Mouse (Mus musculus): ENCODE data around the gene Gjc1. TPM values are rescaled to one million over a fixed set of nuclear protein-coding genes. Genes with fewer than 3 reads are reported as not detected.

Gjc1 gene
- polyA plus RNA-seq, 1 experiment: not detected

GRCm38 (mm10) chr11:102763009-102763767 is 56.3 kb downstream of the Gjc1 start:
- TF ChIP-seq CTCF (IDR thresholded peaks at IDR 0.05; ENCODE audit: low read depth, low read length) (no peak), POLR2A (IDR thresholded peaks at IDR 0.05; ENCODE audit: borderline replicate concordance, low read depth, low read length) (no peak)
- H3K27ac ChIP-seq (ENCODE audit: insufficient read depth, low read depth, low read length): no peak overlapping the region
- no peak overlapping the region for H3K4me3 ChIP-seq (ENCODE audit: insufficient read depth, low read length)
- no peaks in the 10 kb centered on the region for H3K4me1 ChIP-seq (ENCODE audit: control insufficient read depth, insufficient read depth, low read length)

- Histone ChIP-seq H3K4me1 (ENCODE audit: control insufficient read depth, insufficient read depth, low read length) (no peaks in the 10 kb centered on the region), H3K4me3 (ENCODE audit: insufficient read depth, low read length) (no peak overlapping the region), H3K27ac (ENCODE audit: insufficient read depth, low read depth, low read length) (no peak overlapping the region)
- TF ChIP-seq POLR2A (IDR thresholded peaks at IDR 0.05; ENCODE audit: borderline replicate concordance, low read depth, low read length) (no peak), CTCF (IDR thresholded peaks at IDR 0.05; ENCODE audit: low read depth, low read length) (no peak)
Observed at GRCm38 (mm10) chr11:102762248-102762647, 57.3 kb downstream of the Gjc1 start.

GRCm38 (mm10) chr11:102761309-102762210 is 57.9 kb downstream of the Gjc1 start, which contains the start of gene Adam11:
Gene Adam11, plus strand, starts transcription at chr11:102761439.
- Histone ChIP-seq H3K4me1 (ENCODE audit: control insufficient read depth, insufficient read depth, low read length) (no peaks in the 10 kb centered on the region), H3K4me3 (ENCODE audit: insufficient read depth, low read length) (no peak within 1 kb of the TSS), H3K27ac (ENCODE audit: insufficient read depth, low read depth, low read length) (no peak within 1 kb of the TSS)
- TF ChIP-seq POLR2A (IDR thresholded peaks at IDR 0.05; ENCODE audit: borderline replicate concordance, low read depth, low read length) (no peak), CTCF (IDR thresholded peaks at IDR 0.05; ENCODE audit: low read depth, low read length) (no peak)

GRCm38 (mm10) chr11:102760805-102761308 is 58.6 kb downstream of the Gjc1 start:
- Histone ChIP-seq H3K27ac (ENCODE audit: insufficient read depth, low read depth, low read length) (no peak overlapping the region), H3K4me1 (ENCODE audit: control insufficient read depth, insufficient read depth, low read length) (no peaks in the 10 kb centered on the region), H3K4me3 (ENCODE audit: insufficient read depth, low read length) (no peak overlapping the region)
- TF ChIP-seq POLR2A (IDR thresholded peaks at IDR 0.05; ENCODE audit: borderline replicate concordance, low read depth, low read length) (no peak), CTCF (IDR thresholded peaks at IDR 0.05; ENCODE audit: low read depth, low read length) (no peak)

GRCm38 (mm10) chr11:102758977-102759376 is 60.5 kb downstream of the Gjc1 start:
- no peak overlapping the region for H3K27ac ChIP-seq (ENCODE audit: insufficient read depth, low read depth, low read length)
- no peak overlapping the region for H3K4me3 ChIP-seq (ENCODE audit: insufficient read depth, low read length)
- TF ChIP-seq CTCF (IDR thresholded peaks at IDR 0.05; ENCODE audit: low read depth, low read length): no peak
- no peak for TF ChIP-seq POLR2A (IDR thresholded peaks at IDR 0.05; ENCODE audit: borderline replicate concordance, low read depth, low read length)
- H3K4me1 ChIP-seq (ENCODE audit: control insufficient read depth, insufficient read depth, low read length): no peaks in the 10 kb centered on the region

GRCm38 (mm10) chr11:102755391-102755790 is 64.1 kb downstream of the Gjc1 start:
- TF ChIP-seq POLR2A (IDR thresholded peaks at IDR 0.05; ENCODE audit: borderline replicate concordance, low read depth, low read length): no peak
- no peak for TF ChIP-seq CTCF (IDR thresholded peaks at IDR 0.05; ENCODE audit: low read depth, low read length)

GRCm38 (mm10) chr11:102754416-102754815 is 65.1 kb downstream of the Gjc1 start:
- Histone ChIP-seq H3K4me1 (ENCODE audit: control insufficient read depth, insufficient read depth, low read length) (no peaks in the 10 kb centered on the region), H3K4me3 (ENCODE audit: insufficient read depth, low read length) (no peak overlapping the region), H3K27ac (ENCODE audit: insufficient read depth, low read depth, low read length) (no peak overlapping the region)
- TF ChIP-seq POLR2A (IDR thresholded peaks at IDR 0.05; ENCODE audit: borderline replicate concordance, low read depth, low read length) (no peak), CTCF (IDR thresholded peaks at IDR 0.05; ENCODE audit: low read depth, low read length) (no peak)

More at GRCm38 (mm10) chr11:102755391-102755790, 64.1 kb downstream of the Gjc1 start:
- no peak overlapping the region for H3K27ac ChIP-seq (ENCODE audit: insufficient read depth, low read depth, low read length)
- H3K4me1 ChIP-seq (ENCODE audit: control insufficient read depth, insufficient read depth, low read length): no peaks in the 10 kb centered on the region
- H3K4me3 ChIP-seq (ENCODE audit: insufficient read depth, low read length): no peak overlapping the region

- H3K27ac ChIP-seq (ENCODE audit: insufficient read depth, low read depth, low read length): no peak overlapping the region
- H3K4me1 ChIP-seq (ENCODE audit: control insufficient read depth, insufficient read depth, low read length): no peaks in the 10 kb centered on the region
- H3K4me3 ChIP-seq (ENCODE audit: insufficient read depth, low read length): peak overlapping the region; percentile 11; the same call in 1 of the 2 replicates
- TF ChIP-seq CTCF (IDR thresholded peaks at IDR 0.05; ENCODE audit: low read depth, low read length) (no peak), POLR2A (IDR thresholded peaks at IDR 0.05; ENCODE audit: borderline replicate concordance, low read depth, low read length) (no peak)
Observed at GRCm38 (mm10) chr11:102753591-102754324, 65.7 kb downstream of the Gjc1 start.

Measured in bone marrow macrophage, adult 2 months (primary cell).